ENCODE assay signal across 18 mouse cellular contexts in genomic region chr3:100495456-100495855, GRCm38 (mm10). TPM values are rescaled to one million over a fixed set of nuclear protein-coding genes. Genes with fewer than 3 reads are reported as not detected.
A peak's percentile ranks its signal among the peaks of the same experiment; 100 is the strongest.
DNase-seq lines count a peak whose midpoint lies in the region; ATAC-seq and TF ChIP-seq lines count a peak whose summit lies in the region.
"Had no signal": no experiment of that assay in that cellular context is flagged by ENCODE, and none has a peak within 500 bp of the region (broad histone marks: within the 10 kb centered on the region; RNA-seq: fewer than 3 reads in every experiment).

No protein-coding gene starts in this region.

- H3K4me2 ChIP-seq in midbrain, postnatal 0 days (ENCODE audit: low read depth, low read length, poor library complexity, severe bottlenecking): no peak overlapping the region
- no peak overlapping the region for H3K4me2 ChIP-seq in midbrain, embryonic 16.5 days (ENCODE audit: low read length)
- no peak overlapping the region for H3K4me2 ChIP-seq in embryonic facial prominence, embryonic 14.5 days (ENCODE audit: low read depth, low read length)
- peak overlapping the region; percentile 41 for H3K4me2 ChIP-seq in liver, postnatal 0 days (ENCODE audit: low read depth, low read length)
- H3K4me2 ChIP-seq in intestine, embryonic 15.5 days (replicated peaks): no peak overlapping the region
- H3K4me2 ChIP-seq: heart, embryonic 13.5 days; midbrain, embryonic 15.5 days had no signal

- H3K9me3 ChIP-seq in midbrain, postnatal 0 days (ENCODE audit: low read length): no peaks in the 10 kb centered on the region
- no peaks in the 10 kb centered on the region for H3K9me3 ChIP-seq in midbrain, embryonic 16.5 days (replicated peaks; ENCODE audit: control insufficient read depth, low read length, poor library complexity, severe bottlenecking)
- peaks cover 1% of the 10 kb centered on the region; the same call in 1 of the 2 replicates for H3K9me3 ChIP-seq in embryonic facial prominence, embryonic 14.5 days (ENCODE audit: control insufficient read depth, low read length)
- no peaks in the 10 kb centered on the region for H3K9me3 ChIP-seq in liver, postnatal 0 days (ENCODE audit: low read length)
- no peaks in the 10 kb centered on the region for H3K9me3 ChIP-seq in intestine, embryonic 15.5 days
- H3K9me3 ChIP-seq: midbrain, embryonic 15.5 days had no signal

- no peaks in the 10 kb centered on the region for H3K27me3 ChIP-seq in midbrain, postnatal 0 days (ENCODE audit: insufficient read depth, low read length)
- no peaks in the 10 kb centered on the region for H3K27me3 ChIP-seq in midbrain, embryonic 16.5 days (ENCODE audit: control insufficient read depth, insufficient read depth, low read depth, low read length)
- no peaks in the 10 kb centered on the region for H3K27me3 ChIP-seq in embryonic facial prominence, embryonic 14.5 days (replicated peaks; ENCODE audit: control insufficient read depth, insufficient read depth, low read length)
- 0 out of 2 replicates have a peak, but pooled peaks cover 3% of the 10 kb centered on the region for H3K27me3 ChIP-seq in liver, postnatal 0 days (ENCODE audit: insufficient read depth, low read length)
- H3K27me3 ChIP-seq in intestine, embryonic 15.5 days (replicated peaks): no peaks in the 10 kb centered on the region

- DNase-seq in frontal cortex, postnatal 14 days (ENCODE audit: low spot score in 2 of 2): no peak
- DNase-seq in midbrain, postnatal 0 days (ENCODE audit: low spot score): no peak
- DNase-seq in embryonic facial prominence, embryonic 14.5 days (ENCODE audit: low spot score): peak; percentile 65
- peak; percentile 59 for DNase-seq in liver, postnatal 0 days
- no peak for DNase-seq in retina, embryonic 14.5 days (ENCODE audit: low spot score)
- DNase-seq: adrenal gland, adult 8-10 months; B cell, adult 2 months; cerebellum, postnatal 10 days; right cerebral cortex, postnatal 4 days; thymus, adult 18-20 months had no signal

- H3K27ac ChIP-seq in midbrain, postnatal 0 days (ENCODE audit: low read depth, low read length): no peak overlapping the region
- no peak overlapping the region for H3K27ac ChIP-seq in midbrain, embryonic 16.5 days (ENCODE audit: low read length)
- no peak overlapping the region for H3K27ac ChIP-seq in embryonic facial prominence, embryonic 14.5 days (replicated peaks; ENCODE audit: low read depth, low read length)
- H3K27ac ChIP-seq in liver, postnatal 0 days (ENCODE audit: low read depth): peak overlapping the region; percentile 62
- no peak overlapping the region for H3K27ac ChIP-seq in intestine, embryonic 15.5 days
- H3K27ac ChIP-seq: heart, embryonic 13.5 days; kidney, postnatal 0 days; liver, embryonic 14.5 days; midbrain, embryonic 15.5 days had no signal

- no peak for TF ChIP-seq EP300 in liver, postnatal 0 days (IDR thresholded peaks at IDR 0.05; ENCODE audit: low read depth)

- H3K36me3 ChIP-seq in midbrain, postnatal 0 days (ENCODE audit: insufficient read depth, low read length): no peaks in the 10 kb centered on the region
- no peaks in the 10 kb centered on the region for H3K36me3 ChIP-seq in midbrain, embryonic 16.5 days (ENCODE audit: control insufficient read depth, insufficient read depth, low read length)
- H3K36me3 ChIP-seq in embryonic facial prominence, embryonic 14.5 days (ENCODE audit: control insufficient read depth, insufficient read depth, low read length): no peaks in the 10 kb centered on the region
- H3K36me3 ChIP-seq in liver, postnatal 0 days (replicated peaks; ENCODE audit: insufficient read depth, low read length): no peaks in the 10 kb centered on the region
- no peaks in the 10 kb centered on the region for H3K36me3 ChIP-seq in intestine, embryonic 15.5 days
- H3K36me3 ChIP-seq: heart, embryonic 13.5 days; midbrain, embryonic 15.5 days had no signal

- no peak overlapping the region for H3K9ac ChIP-seq in midbrain, postnatal 0 days (replicated peaks; ENCODE audit: low read length, poor library complexity, severe bottlenecking)
- no peak overlapping the region for H3K9ac ChIP-seq in midbrain, embryonic 16.5 days (ENCODE audit: low read depth, low read length)
- no peak overlapping the region for H3K9ac ChIP-seq in embryonic facial prominence, embryonic 14.5 days (ENCODE audit: low read depth, low read length)
- H3K9ac ChIP-seq in liver, postnatal 0 days (replicated peaks): no peak overlapping the region
- H3K9ac ChIP-seq in intestine, embryonic 15.5 days: no peak overlapping the region
- H3K9ac ChIP-seq: heart, embryonic 13.5 days; liver, embryonic 14.5 days; midbrain, embryonic 15.5 days had no signal

- ATAC-seq in frontal cortex, adult (ENCODE audit: low TSS enrichment): peak; percentile 62
- ATAC-seq in midbrain, postnatal 0 days (ENCODE audit: low FRiP score): 0 out of 2 replicates have a peak, but pooled peaks have one; percentile 20
- ATAC-seq in midbrain, embryonic 16.5 days: no peak
- peak; percentile 83 for ATAC-seq in embryonic facial prominence, embryonic 14.5 days (ENCODE audit: low read depth)
- peak; percentile 89 for ATAC-seq in liver, postnatal 0 days
- ATAC-seq in intestine, embryonic 15.5 days: no peak
- ATAC-seq: intestine, embryonic 16.5 days; midbrain, embryonic 15.5 days had no signal

- WGBS in midbrain, postnatal 0 days: 92% methylated on average over 16 of the region's 16 CpGs
- 87% methylated on average over 16 of the region's 16 CpGs for WGBS in midbrain, embryonic 16.5 days
- 73% methylated on average over 16 of the region's 16 CpGs for WGBS in embryonic facial prominence, embryonic 14.5 days
- 63% methylated on average over 16 of the region's 16 CpGs for WGBS in liver, postnatal 0 days (ENCODE audit: insufficient replicate concordance)
- 88% methylated on average over 16 of the region's 16 CpGs for WGBS in intestine, embryonic 15.5 days

- no peak overlapping the region for H3K4me3 ChIP-seq in midbrain, postnatal 0 days (ENCODE audit: low read depth, low read length)
- H3K4me3 ChIP-seq in midbrain, embryonic 16.5 days (ENCODE audit: low read depth, low read length): no peak overlapping the region
- H3K4me3 ChIP-seq in embryonic facial prominence, embryonic 14.5 days (ENCODE audit: low read depth, low read length): no peak overlapping the region
- no peak overlapping the region for H3K4me3 ChIP-seq in liver, postnatal 0 days (ENCODE audit: low read depth, low read length)
- H3K4me3 ChIP-seq in intestine, embryonic 15.5 days (replicated peaks): no peak overlapping the region
- H3K4me3 ChIP-seq: heart, embryonic 13.5 days; midbrain, embryonic 15.5 days had no signal

- no peaks in the 10 kb centered on the region for H3K4me1 ChIP-seq in midbrain, postnatal 0 days (ENCODE audit: insufficient read depth, low read length)
- no peaks in the 10 kb centered on the region for H3K4me1 ChIP-seq in midbrain, embryonic 16.5 days (ENCODE audit: control insufficient read depth, insufficient read depth, low read length)
- no peaks in the 10 kb centered on the region for H3K4me1 ChIP-seq in embryonic facial prominence, embryonic 14.5 days (ENCODE audit: control insufficient read depth, insufficient read depth, low read length)
- peaks cover 17% of the 10 kb centered on the region for H3K4me1 ChIP-seq in liver, postnatal 0 days (ENCODE audit: insufficient read depth)
- no peaks in the 10 kb centered on the region for H3K4me1 ChIP-seq in intestine, embryonic 15.5 days (replicated peaks)
- H3K4me1 ChIP-seq: heart, embryonic 13.5 days; midbrain, embryonic 15.5 days had no signal

- TF ChIP-seq CTCF in midbrain, postnatal 0 days (IDR thresholded peaks at IDR 0.05): no peak
- TF ChIP-seq CTCF in liver, postnatal 0 days (IDR thresholded peaks at IDR 0.05; ENCODE audit: low read depth): no peak

RNA-seq across cellular contexts. Expression of gene Tent5c, which starts 6.3 kb away (rescaled TPM):
- total RNA-seq in midbrain, postnatal 0 days (2014; rRNA removed): 1.9 and 2.1 TPM in 2 replicates
- polyA plus RNA-seq in midbrain, postnatal 0 days (2015; fragmentation: Nextera tagmentation; extraction: Ambion mirVana): 0.56 and 0.69 TPM in 2 replicates
- 3.7 and 4.8 TPM in 2 replicates for polyA plus RNA-seq in midbrain, embryonic 16.5 days (2015; fragmentation: Nextera tagmentation; extraction: Ambion mirVana)
- polyA plus RNA-seq in embryonic facial prominence, embryonic 14.5 days (2014; fragmentation: Nextera tagmentation; extraction: Ambion mirVana): 8.7 and 13.2 TPM in 2 replicates
- polyA plus RNA-seq in liver, postnatal 0 days (2015; fragmentation: Nextera tagmentation; extraction: Ambion mirVana): 30.7 and 32.5 TPM in 2 replicates
- polyA plus RNA-seq in intestine, embryonic 15.5 days (2015; fragmentation: Nextera tagmentation; extraction: Ambion mirVana): 11.1 and 15.8 TPM in 2 replicates

Comparison
In these comparisons a context has a peak if more than half of its experiments do, and no peak if none do; other contexts are left out.
1. ATAC-seq: peak in frontal cortex, adult (single experiment), midbrain, postnatal 0 days (single experiment), embryonic facial prominence, embryonic 14.5 days (single experiment) and liver, postnatal 0 days (single experiment); none in midbrain, embryonic 16.5 days (single experiment) and intestine, embryonic 15.5 days (single experiment).
2. DNase-seq: peak in embryonic facial prominence, embryonic 14.5 days (single experiment) and liver, postnatal 0 days (single experiment); none in frontal cortex, postnatal 14 days (0 of 2), midbrain, postnatal 0 days (single experiment) and retina, embryonic 14.5 days (single experiment).